Mouse (Mus musculus): ENCODE results near the gene Pik3c2a. TPM values are rescaled to one million over a fixed set of nuclear protein-coding genes. Genes with fewer than 3 reads are reported as not detected.
A peak's percentile ranks its signal among the peaks of the same experiment; 100 is the strongest.
"Not testable (repeated sequence)": the region's sequence is repeated elsewhere in the genome, so short reads cannot be mapped to it uniquely, and the experiment has no call there.

Gene Pik3c2a
- total RNA-seq, 2 experiments from 2014 or later = 6.1 to 16.5 TPM

GRCm38 (mm10) chr7:116421081-116421480, 22.2 kb downstream of the Pik3c2a start:
- no peak for ATAC-seq (replicated peaks; ENCODE audit: low FRiP score, poor library complexity, severe bottlenecking)

- ATAC-seq (replicated peaks; ENCODE audit: low FRiP score, poor library complexity, severe bottlenecking) = no peak
Measured at GRCm38 (mm10) chr7:116409438-116409837, 33.8 kb downstream of the Pik3c2a start.

- no peak for ATAC-seq (replicated peaks; ENCODE audit: low FRiP score, poor library complexity, severe bottlenecking)
Measured at GRCm38 (mm10) chr7:116392329-116392728, 50.9 kb downstream of the Pik3c2a start.

GRCm38 (mm10) chr7:116387389-116387788, 55.9 kb downstream of the Pik3c2a start:
- ATAC-seq (replicated peaks; ENCODE audit: low FRiP score, poor library complexity, severe bottlenecking) = not testable (repeated sequence)

GRCm38 (mm10) chr7:116379181-116379580, 64.1 kb downstream of the Pik3c2a start:
- ATAC-seq (replicated peaks; ENCODE audit: low FRiP score, poor library complexity, severe bottlenecking) = not testable (repeated sequence)

- ATAC-seq (replicated peaks; ENCODE audit: low FRiP score, poor library complexity, severe bottlenecking) = no peak
Measured at GRCm38 (mm10) chr7:116374284-116374683, 69.0 kb downstream of the Pik3c2a start.

GRCm38 (mm10) chr7:116336226-116336625, 107.0 kb downstream of the Pik3c2a start:
- peak; percentile 55; the same call in 1 of the 2 replicates for ATAC-seq (replicated peaks; ENCODE audit: low FRiP score, poor library complexity, severe bottlenecking)

- no peak for ATAC-seq (replicated peaks; ENCODE audit: low FRiP score, poor library complexity, severe bottlenecking)
Measured at GRCm38 (mm10) chr7:116335133-116335532, 108.1 kb downstream of the Pik3c2a start.

- ATAC-seq (replicated peaks; ENCODE audit: low FRiP score, poor library complexity, severe bottlenecking) = no peak
Measured at GRCm38 (mm10) chr7:116334669-116335038, 108.6 kb downstream of the Pik3c2a start.

GRCm38 (mm10) chr7:116333713-116334668, 109.3 kb downstream of the Pik3c2a start, which contains the start of gene Rps13:
Gene Rps13 (minus strand): TSS chr7:116334195.
- peak; percentile 99 for ATAC-seq (replicated peaks; ENCODE audit: low FRiP score, poor library complexity, severe bottlenecking)

GRCm38 (mm10) chr7:116331246-116331645, 112.0 kb downstream of the Pik3c2a start:
- no peak for ATAC-seq (replicated peaks; ENCODE audit: low FRiP score, poor library complexity, severe bottlenecking)

GRCm38 (mm10) chr7:116329858-116330257, 113.4 kb downstream of the Pik3c2a start:
- no peak for ATAC-seq (replicated peaks; ENCODE audit: low FRiP score, poor library complexity, severe bottlenecking)

- ATAC-seq (replicated peaks; ENCODE audit: low FRiP score, poor library complexity, severe bottlenecking) = no peak
Measured at GRCm38 (mm10) chr7:116328777-116329176, 114.5 kb downstream of the Pik3c2a start.

- ATAC-seq (replicated peaks; ENCODE audit: low FRiP score, poor library complexity, severe bottlenecking) = no peak
Measured at GRCm38 (mm10) chr7:116327901-116328300, 115.3 kb downstream of the Pik3c2a start.

- no peak for ATAC-seq (replicated peaks; ENCODE audit: low FRiP score, poor library complexity, severe bottlenecking)
Measured at GRCm38 (mm10) chr7:116323331-116323964, 119.8 kb downstream of the Pik3c2a start.

GRCm38 (mm10) chr7:116309456-116309855, 133.8 kb downstream of the Pik3c2a start:
- ATAC-seq (replicated peaks; ENCODE audit: low FRiP score, poor library complexity, severe bottlenecking) = no peak

GRCm38 (mm10) chr7:116308632-116308991, 134.6 kb downstream of the Pik3c2a start:
- ATAC-seq (replicated peaks; ENCODE audit: low FRiP score, poor library complexity, severe bottlenecking) = no peak

GRCm38 (mm10) chr7:116307871-116308631, 135.2 kb downstream of the Pik3c2a start, which contains the start of gene Plekha7:
Gene Plekha7 (minus strand): TSS chr7:116308376.
- no peak for ATAC-seq (replicated peaks; ENCODE audit: low FRiP score, poor library complexity, severe bottlenecking)

GRCm38 (mm10) chr7:116307099-116307870, 136.0 kb downstream of the Pik3c2a start:
- no peak for ATAC-seq (replicated peaks; ENCODE audit: low FRiP score, poor library complexity, severe bottlenecking)

All from erythroblast, adult 5-6 weeks (primary cell).